Mouse (Mus musculus): Measurements from ENCODE around the gene Gm10037. TPM values are rescaled to one million over a fixed set of nuclear protein-coding genes. Genes with fewer than 3 reads are reported as not detected.

Gene Gm10037
- polyA plus RNA-seq, 1 experiment from 2014 or later = 0.21 TPM

GRCm38 (mm10) chr13:67850361-67850760 is 19.5 kb downstream of the Gm10037 start:
- no peak overlapping the region for H3K9ac ChIP-seq (replicated peaks)
- H3K9me3 ChIP-seq (ENCODE audit: low read length) = no peaks in the 10 kb centered on the region
- no peak overlapping the region for H3K27ac ChIP-seq (ENCODE audit: low read depth)
- H3K4me1 ChIP-seq (ENCODE audit: insufficient read depth) = no peaks in the 10 kb centered on the region
- DNase-seq = no peak
- no peaks in the 10 kb centered on the region for H3K27me3 ChIP-seq (ENCODE audit: insufficient read depth, low read length)
- no peak for ATAC-seq
- no peak for TF ChIP-seq EP300 (IDR thresholded peaks at IDR 0.05; ENCODE audit: low read depth)
- TF ChIP-seq CTCF (IDR thresholded peaks at IDR 0.05; ENCODE audit: low read depth) = no peak
- no peak overlapping the region for H3K4me3 ChIP-seq (ENCODE audit: low read depth, low read length)
- H3K36me3 ChIP-seq (replicated peaks; ENCODE audit: insufficient read depth, low read length) = no peaks in the 10 kb centered on the region
- H3K4me2 ChIP-seq (ENCODE audit: low read depth, low read length) = no peak overlapping the region
- 66% methylated on average over 3 of the region's 3 CpGs for WGBS (ENCODE audit: insufficient replicate concordance)

GRCm38 (mm10) chr13:67853130-67853529 is 22.2 kb downstream of the Gm10037 start:
- no peak overlapping the region for H3K4me3 ChIP-seq (ENCODE audit: low read depth, low read length)
- TF ChIP-seq CTCF (IDR thresholded peaks at IDR 0.05; ENCODE audit: low read depth) (no peak), EP300 (IDR thresholded peaks at IDR 0.05; ENCODE audit: low read depth) (no peak)
- H3K36me3 ChIP-seq (replicated peaks; ENCODE audit: insufficient read depth, low read length) = no peaks in the 10 kb centered on the region
- H3K9ac ChIP-seq (replicated peaks) = no peak overlapping the region
- no peak for DNase-seq
- no peak for ATAC-seq
- H3K9me3 ChIP-seq (ENCODE audit: low read length) = no peaks in the 10 kb centered on the region
- no peak overlapping the region for H3K4me2 ChIP-seq (ENCODE audit: low read depth, low read length)
- H3K27me3 ChIP-seq (ENCODE audit: insufficient read depth, low read length) = no peaks in the 10 kb centered on the region
- H3K4me1 ChIP-seq (ENCODE audit: insufficient read depth) = no peaks in the 10 kb centered on the region
- WGBS (ENCODE audit: insufficient replicate concordance) = 71% methylated on average over 6 of the region's 6 CpGs
- no peak overlapping the region for H3K27ac ChIP-seq (ENCODE audit: low read depth)

GRCm38 (mm10) chr13:67853983-67854382 is 23.1 kb downstream of the Gm10037 start:
- TF ChIP-seq EP300 (IDR thresholded peaks at IDR 0.05; ENCODE audit: low read depth) (no peak), CTCF (IDR thresholded peaks at IDR 0.05; ENCODE audit: low read depth) (no peak)
- Histone ChIP-seq H3K27me3 (ENCODE audit: insufficient read depth, low read length) (no peaks in the 10 kb centered on the region), H3K27ac (ENCODE audit: low read depth) (no peak overlapping the region), H3K4me2 (ENCODE audit: low read depth, low read length) (no peak overlapping the region), H3K4me1 (ENCODE audit: insufficient read depth) (no peaks in the 10 kb centered on the region), H3K9ac (replicated peaks) (no peak overlapping the region), H3K36me3 (replicated peaks; ENCODE audit: insufficient read depth, low read length) (no peaks in the 10 kb centered on the region), H3K4me3 (ENCODE audit: low read depth, low read length) (no peak overlapping the region), H3K9me3 (ENCODE audit: low read length) (no peaks in the 10 kb centered on the region)
- 77% methylated on average over 2 of the region's 2 CpGs for WGBS (ENCODE audit: insufficient replicate concordance)
- no peak for DNase-seq
- ATAC-seq = no peak

- DNase-seq (no peak), ATAC-seq (no peak)
- H3K36me3 ChIP-seq (replicated peaks; ENCODE audit: insufficient read depth, low read length) = no peaks in the 10 kb centered on the region
- no peaks in the 10 kb centered on the region for H3K4me1 ChIP-seq (ENCODE audit: insufficient read depth)
- no peak for TF ChIP-seq EP300 (IDR thresholded peaks at IDR 0.05; ENCODE audit: low read depth)
- TF ChIP-seq CTCF (IDR thresholded peaks at IDR 0.05; ENCODE audit: low read depth) = no peak
- no peak overlapping the region for H3K9ac ChIP-seq (replicated peaks)
- H3K4me3 ChIP-seq (ENCODE audit: low read depth, low read length) = no peak overlapping the region
- no peak overlapping the region for H3K27ac ChIP-seq (ENCODE audit: low read depth)
- WGBS (ENCODE audit: insufficient replicate concordance) = 26% methylated on average over 1 of the region's 1 CpGs
- H3K27me3 ChIP-seq (ENCODE audit: insufficient read depth, low read length) = no peaks in the 10 kb centered on the region
- no peak overlapping the region for H3K4me2 ChIP-seq (ENCODE audit: low read depth, low read length)
- H3K9me3 ChIP-seq (ENCODE audit: low read length) = no peaks in the 10 kb centered on the region
Observed at GRCm38 (mm10) chr13:67857317-67857716, 26.4 kb downstream of the Gm10037 start.

- no peak for TF ChIP-seq CTCF (IDR thresholded peaks at IDR 0.05; ENCODE audit: low read depth)
- no peak for TF ChIP-seq EP300 (IDR thresholded peaks at IDR 0.05; ENCODE audit: low read depth)
- Histone ChIP-seq H3K4me1 (ENCODE audit: insufficient read depth) (no peaks in the 10 kb centered on the region), H3K4me2 (ENCODE audit: low read depth, low read length) (no peak overlapping the region), H3K9me3 (ENCODE audit: low read length) (no peaks in the 10 kb centered on the region), H3K4me3 (ENCODE audit: low read depth, low read length) (no peak overlapping the region), H3K27ac (ENCODE audit: low read depth) (no peak overlapping the region), H3K9ac (replicated peaks) (no peak overlapping the region), H3K27me3 (ENCODE audit: insufficient read depth, low read length) (no peaks in the 10 kb centered on the region), H3K36me3 (replicated peaks; ENCODE audit: insufficient read depth, low read length) (no peaks in the 10 kb centered on the region)
- WGBS (ENCODE audit: insufficient replicate concordance) = 79% methylated on average over 9 of the region's 9 CpGs
- no peak for ATAC-seq
- DNase-seq = no peak
Observed at GRCm38 (mm10) chr13:67862508-67862907, 31.6 kb downstream of the Gm10037 start.

- no peaks in the 10 kb centered on the region for H3K36me3 ChIP-seq (replicated peaks; ENCODE audit: insufficient read depth, low read length)
- DNase-seq = no peak
- no peaks in the 10 kb centered on the region for H3K27me3 ChIP-seq (ENCODE audit: insufficient read depth, low read length)
- TF ChIP-seq EP300 (IDR thresholded peaks at IDR 0.05; ENCODE audit: low read depth) = no peak
- no peak for TF ChIP-seq CTCF (IDR thresholded peaks at IDR 0.05; ENCODE audit: low read depth)
- H3K4me3 ChIP-seq (ENCODE audit: low read depth, low read length) = no peak within 1 kb of the TSS
- no peaks in the 10 kb centered on the region for H3K4me1 ChIP-seq (ENCODE audit: insufficient read depth)
- no peak for ATAC-seq
- 73% methylated on average over 11 of the region's 11 CpGs for WGBS (ENCODE audit: insufficient replicate concordance)
- H3K9ac ChIP-seq (replicated peaks) = no peak within 1 kb of the TSS
- no peak within 1 kb of the TSS for H3K4me2 ChIP-seq (ENCODE audit: low read depth, low read length)
- no peak within 1 kb of the TSS for H3K27ac ChIP-seq (ENCODE audit: low read depth)
- no peaks in the 10 kb centered on the region for H3K9me3 ChIP-seq (ENCODE audit: low read length)
Observed at GRCm38 (mm10) chr13:67863026-67863425, 32.1 kb downstream of the Gm10037 start, which contains the start of gene BC048507. BC048507 (plus strand) TSS chr13:67863326.

Data from liver, postnatal 0 days (tissue).